Mouse (Mus musculus) urinary bladder, postnatal 36 days (tissue): ENCODE data around the gene Pstk.
A peak's percentile ranks its signal among the peaks of the same experiment; 100 is the strongest.
"Not testable (repeated sequence)": the region's sequence is repeated elsewhere in the genome, so short reads cannot be mapped to it uniquely, and the experiment has no call there.

Experiments
- DNase-seq, 2 experiments: peaks; one replicate each; pipeline ENCODE4 v3.0.0; 2022; ENCODE audit warnings: low spot score in 2 of 2, mixed read lengths in 1 of 2

Gene Pstk

DNA sequence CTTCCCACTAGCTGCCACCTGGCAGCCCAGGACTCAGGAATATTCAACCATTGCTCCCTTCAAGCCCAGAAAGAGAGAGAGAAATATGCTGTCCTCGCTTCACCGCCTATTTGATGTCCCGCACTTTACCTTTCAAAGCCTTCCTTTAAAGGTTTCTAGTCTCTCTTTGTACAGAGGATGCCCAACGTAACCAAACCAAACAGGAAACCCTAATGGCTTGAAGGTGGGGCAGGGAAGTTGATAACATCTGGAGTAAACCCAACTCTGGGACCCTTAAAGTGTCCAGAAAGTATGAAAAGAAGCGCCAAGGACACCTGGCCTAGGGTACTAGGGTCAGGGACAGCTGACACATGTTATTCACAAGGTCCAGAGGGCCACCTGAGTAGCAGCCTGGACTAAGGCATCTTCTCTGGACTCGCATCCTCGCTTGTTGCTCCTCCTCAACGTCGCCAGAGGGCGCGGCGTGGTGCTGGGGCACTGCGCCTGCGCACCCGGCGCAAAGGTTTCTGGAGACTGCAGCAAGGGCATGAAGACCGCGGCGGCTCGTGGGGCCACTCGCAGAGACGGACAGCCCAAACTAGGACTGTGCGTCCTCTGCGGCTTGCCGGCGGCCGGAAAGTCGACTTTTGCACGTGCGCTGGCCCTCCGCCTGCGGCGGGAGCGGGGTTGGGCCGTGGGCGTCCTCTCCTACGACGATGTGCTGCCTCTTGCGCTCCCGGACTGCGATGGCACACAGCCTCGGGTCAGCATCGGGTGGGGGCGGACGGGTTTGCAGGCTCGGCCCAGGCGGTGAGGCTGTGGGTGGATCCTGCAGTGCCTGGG is at the start of gene Pstk:
Pstk (plus strand) TSS at position 494 of the 822 bp plus-strand sequence.
- peak; percentile 85 to 87 for DNase-seq

DNA sequence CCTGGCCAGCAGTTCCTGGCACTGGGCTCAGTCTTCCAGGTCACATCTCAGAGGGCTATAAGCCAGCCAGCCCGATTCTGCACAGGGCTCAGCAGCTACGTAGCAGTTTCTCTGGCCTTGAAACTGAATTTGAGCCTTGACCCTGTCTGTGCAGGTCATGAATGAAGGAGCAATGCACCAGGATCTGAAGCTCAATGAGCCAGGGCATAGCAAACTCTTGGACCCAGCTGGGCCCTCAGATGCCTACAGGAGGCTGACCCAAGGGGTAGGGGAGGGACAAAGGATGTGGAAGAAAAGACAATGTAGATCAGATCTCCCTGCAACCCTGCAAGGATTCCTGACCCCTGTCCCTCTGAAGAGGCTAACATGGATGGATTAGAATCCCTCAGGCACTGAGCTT is 48.7 kb upstream of the Pstk start, which contains the start of gene Cuzd1:
Cuzd1 (minus strand) TSS at position 101 of the 400 bp plus-strand sequence.
- no peak for DNase-seq

DNA sequence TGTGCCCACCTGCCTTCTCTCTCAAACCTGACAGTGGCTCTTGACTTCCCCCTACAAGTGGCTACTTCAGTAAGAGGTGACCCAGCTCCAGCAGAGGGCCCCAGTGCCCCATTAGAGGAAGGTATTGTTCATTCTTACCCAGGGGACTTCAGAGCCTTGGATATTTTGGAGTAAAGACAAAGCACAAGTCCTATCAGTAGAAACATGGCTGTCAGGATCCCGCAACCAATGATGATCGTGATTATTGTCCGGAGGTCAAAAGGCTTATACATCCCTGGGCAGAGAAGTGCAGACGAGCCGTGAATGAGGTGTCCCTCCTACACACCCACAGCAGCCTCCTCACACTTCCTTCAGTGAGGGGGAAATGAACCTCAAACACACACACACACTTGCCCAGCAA is 43.9 kb upstream of the Pstk start:
- DNase-seq, result no peak

DNA sequence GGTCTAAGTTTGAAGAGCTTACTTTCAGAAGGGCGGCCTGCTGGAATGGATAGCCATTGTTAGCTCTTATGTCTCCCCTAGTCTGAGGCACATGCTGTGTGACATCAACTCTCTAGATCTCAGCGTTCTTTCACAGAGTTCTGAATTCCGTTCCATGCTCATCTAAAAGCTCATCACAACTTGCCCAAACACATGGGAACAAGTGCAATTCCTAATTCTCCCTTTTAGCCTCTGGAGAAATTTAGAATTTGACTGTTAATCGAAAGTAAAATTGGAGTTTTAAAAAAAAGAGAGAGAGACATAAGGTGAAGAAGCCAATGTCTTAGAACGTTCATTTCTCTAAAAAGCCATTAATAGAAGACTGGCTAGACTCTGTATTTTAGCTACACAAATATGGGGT is 41.5 kb upstream of the Pstk start, which contains the start of gene Fam24b:
Fam24b (minus strand) TSS at position 101 of the 400 bp plus-strand sequence.
- DNase-seq, result no peak

DNA sequence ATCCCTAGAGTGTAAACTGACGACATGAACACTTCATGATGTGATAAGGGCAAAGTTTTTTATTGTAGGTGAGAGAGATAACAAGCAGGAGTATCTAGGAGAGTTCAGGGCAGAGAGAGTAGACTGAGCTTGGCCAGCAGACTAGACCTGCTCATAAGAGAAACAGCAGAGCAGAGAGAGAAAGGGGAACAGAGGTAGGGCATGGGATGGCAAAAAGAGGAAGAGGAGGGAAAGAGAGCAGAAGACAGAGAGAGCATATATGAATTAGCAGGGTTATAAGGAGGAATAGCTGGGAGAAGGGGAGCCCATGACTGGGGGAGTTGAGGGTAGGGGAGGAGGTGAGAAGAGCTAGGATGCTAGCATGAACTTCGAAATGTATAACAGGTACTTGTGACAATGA is 39.3 kb upstream of the Pstk start:
- no peak for DNase-seq

DNA sequence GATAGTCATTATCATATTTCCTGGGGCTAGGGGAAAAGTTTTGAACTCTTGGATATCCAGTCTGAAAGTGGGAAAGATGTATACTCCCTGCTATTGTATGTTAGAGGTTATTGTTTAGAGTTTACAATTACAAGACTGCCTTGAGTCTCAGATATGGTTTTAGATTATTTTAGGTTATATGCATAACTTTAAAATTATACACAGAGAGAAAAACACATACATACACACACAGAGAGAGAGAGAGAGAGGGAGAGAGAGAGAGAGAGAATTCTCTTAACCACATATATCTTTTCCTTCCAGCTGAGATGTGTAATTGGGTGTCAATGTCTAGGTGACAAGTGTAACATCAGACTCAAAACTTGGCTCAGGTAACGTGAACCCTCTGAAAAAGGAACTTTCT is 37.4 kb upstream of the Pstk start, which contains the start of gene Fam24a:
Fam24a (plus strand) TSS at position 301 of the 400 bp plus-strand sequence.
- no peak for DNase-seq

DNA sequence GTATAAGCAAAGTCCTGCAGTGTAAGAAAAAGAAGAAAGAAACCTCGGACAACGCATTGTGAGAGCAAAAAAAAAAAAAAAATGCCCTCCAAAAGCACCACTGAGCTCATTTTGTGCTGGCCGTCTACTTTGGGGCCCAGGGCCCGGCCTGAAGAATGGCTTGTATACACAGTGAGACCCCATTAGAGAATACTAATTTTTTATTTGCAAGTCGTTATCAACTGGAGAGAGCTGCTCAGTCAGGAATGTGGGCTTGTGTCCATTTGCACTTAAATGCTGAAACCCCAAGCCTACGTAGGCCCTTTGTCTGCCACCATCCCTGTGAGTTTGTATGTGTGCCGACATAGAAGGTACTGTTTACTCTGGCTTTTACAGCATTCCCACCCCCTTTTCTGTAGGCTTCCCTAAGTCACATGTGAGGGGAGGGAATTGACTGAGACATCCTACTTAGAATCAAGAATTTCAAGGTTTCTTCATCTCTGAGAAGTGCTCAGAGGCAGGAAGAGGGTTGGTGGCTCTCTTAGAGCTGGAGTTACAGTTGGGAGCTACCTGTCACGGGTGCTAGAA is 33.4 kb upstream of the Pstk start:
- no peak for DNase-seq

DNA sequence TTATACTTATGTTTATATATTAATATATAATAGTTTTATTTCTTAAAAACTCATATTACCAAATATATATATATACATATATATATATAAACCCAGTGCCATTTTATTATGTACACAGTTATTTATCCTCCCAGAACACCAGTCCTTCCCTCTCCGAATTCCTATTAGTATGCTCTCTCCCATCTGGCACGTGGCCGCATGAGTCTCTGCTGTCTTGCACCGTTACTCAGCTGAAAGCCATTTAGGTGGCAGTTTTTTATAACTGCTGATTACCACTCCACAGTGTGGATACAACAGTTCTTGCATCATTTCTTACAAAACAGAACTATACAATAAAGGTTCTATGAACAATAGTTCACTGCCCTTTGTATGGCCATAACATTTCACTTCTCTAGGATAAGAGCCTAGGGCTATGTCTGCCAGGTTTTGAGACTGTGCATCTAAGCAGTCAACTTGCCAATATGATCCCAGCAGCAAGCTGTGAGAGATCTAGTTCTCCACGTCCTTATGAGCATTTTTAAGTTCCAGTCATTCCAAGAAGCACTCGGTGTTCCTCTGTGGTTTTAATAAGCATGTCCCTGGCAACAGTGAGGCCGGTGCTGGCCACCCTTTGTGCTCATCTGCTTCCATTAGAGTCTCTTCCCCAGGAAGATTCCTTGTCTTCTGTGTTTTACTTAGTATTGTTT is 24.9 kb upstream of the Pstk start:
- DNase-seq, result no peak

DNA sequence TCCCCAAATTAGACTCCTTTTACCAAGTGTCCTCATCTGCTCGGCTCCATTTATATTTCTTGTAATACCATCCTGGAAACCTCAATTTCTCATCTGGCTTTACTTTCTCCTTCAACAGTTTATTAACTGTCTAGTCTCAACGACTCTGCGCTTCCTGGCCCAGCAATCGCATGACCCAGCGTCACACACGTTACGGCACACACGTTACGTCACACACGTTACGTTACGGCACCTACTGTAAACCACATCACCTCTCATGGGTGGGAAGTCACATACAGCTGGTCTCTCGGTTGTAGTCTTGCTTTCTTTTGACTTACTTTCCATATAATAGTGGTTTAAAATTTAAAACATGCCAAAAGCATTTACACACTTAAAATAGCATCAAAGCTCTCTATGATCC is 14.8 kb upstream of the Pstk start:
- no peak for DNase-seq

DNA sequence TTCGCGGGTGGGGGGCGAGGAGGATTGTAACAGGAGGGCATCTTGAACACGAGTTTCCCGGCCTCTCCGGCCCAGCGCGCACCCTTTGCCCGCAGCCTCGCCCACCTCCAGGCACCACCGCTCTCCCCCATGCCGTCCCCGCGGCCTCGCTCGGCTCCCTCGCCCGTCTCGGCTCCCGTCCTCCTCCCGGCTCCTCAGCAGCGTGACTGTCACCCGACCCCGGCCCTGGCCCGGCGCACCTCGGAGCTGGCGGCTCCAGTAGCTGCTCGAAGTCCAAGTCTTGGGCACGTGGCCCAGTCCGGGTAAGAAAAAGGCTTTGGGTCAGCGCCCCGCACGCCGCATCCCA is 8.7 kb upstream of the Pstk start:
- DNase-seq, result no peak

DNA sequence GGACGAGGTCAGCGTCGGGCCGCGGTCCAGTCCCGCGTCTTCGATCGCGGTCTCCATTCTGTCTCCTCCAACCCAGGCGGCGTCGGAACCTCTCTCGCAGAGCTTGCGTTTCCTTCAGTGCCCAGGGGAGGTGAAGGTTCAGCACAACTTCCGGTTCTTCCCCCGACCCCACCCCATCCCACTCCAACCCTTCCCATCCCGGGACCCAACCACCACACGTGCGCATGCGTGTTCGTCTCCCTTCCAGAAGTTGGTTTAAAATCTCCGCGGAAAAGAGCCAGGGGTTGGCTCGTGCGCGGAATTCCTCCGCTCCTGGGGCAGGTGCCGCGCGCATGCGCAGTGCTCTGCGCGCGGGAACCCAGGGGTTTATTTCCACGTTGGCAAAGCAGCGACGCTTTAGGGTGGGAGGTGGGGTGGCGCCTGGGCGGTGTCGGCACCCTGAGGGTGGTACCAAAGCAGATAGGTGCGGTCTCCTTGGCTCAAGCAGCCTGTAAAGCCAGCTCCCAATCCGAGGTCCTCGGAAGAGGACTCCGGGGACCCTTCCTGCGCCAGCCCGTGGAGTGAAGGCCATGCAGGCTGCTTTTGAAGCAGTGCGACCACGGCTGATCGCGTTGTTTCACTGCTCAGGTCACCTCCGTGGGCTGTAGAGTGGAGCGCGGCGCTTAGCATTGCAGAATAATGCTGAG is 8.2 kb upstream of the Pstk start, which contains the start of gene 2310057M21Rik:
2310057M21Rik (minus strand) TSS at position 145 of the 686 bp plus-strand sequence.
- DNase-seq, result peak; percentile 85 to 93

DNA sequence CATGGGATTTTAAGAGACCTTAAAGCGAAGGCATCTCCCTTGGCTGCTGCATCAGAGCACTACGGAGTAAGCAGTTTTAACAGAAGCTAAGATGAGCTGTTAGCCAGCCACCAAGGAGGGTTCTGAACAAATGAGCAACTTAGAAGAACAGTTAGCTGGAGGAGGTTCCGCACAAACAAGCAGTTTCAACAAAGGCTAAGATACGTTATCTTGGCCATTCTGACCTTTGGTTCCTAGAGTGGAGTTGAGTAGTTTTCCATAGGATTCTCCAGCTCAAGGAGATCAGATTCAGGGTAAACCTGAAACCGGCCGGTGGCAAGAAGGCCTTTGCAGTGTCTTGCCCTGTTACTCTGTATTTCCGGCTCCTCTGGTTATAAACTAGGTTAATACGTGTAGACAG is 6.8 kb upstream of the Pstk start:
- no peak for DNase-seq

DNA sequence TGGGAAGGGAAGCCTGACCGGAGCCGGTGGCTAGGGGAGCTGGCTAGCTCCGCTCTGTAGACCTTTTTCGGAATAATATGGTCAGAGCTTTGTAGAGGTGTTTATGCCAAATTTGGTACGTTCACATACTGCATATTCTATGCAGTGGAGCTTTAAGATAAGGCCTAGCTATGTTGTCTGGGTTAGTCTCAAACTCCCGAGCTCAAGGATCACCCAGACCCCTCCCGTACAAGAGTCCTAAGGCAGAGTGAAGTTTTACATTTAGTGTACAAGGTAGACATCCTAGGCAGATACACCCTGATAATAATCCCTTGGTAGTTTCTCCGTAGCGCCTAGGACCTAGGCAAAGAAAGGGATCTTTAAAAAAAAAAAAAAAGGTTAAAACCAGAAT is 524 bp downstream of the Pstk start:
- DNase-seq, result no peak

DNA sequence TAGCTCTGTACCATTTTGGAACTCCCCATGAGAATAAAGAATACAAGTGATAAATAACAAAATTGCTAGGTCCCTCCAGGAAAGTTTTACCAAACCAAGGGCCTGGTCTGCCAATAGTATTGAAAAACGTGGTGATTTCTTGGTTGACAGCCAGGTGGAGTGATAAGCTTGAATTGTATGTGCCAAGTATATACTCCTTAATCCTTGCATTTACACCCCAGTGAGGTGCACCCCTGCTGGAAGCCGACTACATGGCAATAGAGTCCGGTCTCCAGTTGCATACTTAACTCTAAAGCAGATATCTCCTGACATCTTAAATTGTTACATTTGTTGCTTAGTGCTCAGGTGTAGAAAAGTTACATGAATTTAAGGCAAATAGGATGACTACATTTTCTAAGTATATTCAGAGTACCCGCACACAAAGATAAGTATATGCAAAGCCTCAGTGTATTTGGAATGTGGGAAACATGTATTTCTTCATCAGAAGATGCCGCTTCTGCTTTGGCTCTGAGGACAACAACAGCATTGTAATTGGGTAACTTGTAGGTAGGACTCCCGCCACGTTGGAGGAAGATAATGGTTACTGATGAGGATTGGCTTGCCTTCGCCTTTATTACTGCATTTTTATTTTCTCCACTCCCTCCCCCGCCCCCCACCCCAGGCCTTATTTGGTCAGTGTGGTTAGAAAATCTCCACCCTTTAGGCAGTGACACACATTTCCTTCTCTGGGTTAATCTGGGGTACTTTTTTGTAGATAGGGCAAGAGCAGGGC is 1.1 kb downstream of the Pstk start:
- DNase-seq, result no peak

DNA sequence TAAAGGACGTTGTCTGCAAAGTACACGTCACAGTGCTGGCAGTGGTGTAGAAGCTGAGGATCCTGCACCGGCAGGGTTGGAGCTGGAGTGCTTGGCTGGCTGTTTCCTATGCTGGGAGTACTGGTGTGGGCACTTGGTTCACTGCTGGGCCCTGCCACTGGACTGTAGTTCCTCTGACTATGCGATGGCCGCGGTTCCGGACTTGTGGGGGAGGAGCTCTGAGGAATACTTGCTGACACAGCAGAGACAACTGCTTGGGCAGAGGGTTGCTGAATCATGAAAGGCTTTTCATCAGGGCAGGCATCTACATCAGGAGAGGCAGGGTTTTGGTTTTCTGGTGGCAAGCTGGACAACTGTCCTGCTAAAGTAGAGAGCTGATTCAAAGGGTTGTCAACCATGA is 20.8 kb downstream of the Pstk start:
- not testable (repeated sequence) for DNase-seq

DNA sequence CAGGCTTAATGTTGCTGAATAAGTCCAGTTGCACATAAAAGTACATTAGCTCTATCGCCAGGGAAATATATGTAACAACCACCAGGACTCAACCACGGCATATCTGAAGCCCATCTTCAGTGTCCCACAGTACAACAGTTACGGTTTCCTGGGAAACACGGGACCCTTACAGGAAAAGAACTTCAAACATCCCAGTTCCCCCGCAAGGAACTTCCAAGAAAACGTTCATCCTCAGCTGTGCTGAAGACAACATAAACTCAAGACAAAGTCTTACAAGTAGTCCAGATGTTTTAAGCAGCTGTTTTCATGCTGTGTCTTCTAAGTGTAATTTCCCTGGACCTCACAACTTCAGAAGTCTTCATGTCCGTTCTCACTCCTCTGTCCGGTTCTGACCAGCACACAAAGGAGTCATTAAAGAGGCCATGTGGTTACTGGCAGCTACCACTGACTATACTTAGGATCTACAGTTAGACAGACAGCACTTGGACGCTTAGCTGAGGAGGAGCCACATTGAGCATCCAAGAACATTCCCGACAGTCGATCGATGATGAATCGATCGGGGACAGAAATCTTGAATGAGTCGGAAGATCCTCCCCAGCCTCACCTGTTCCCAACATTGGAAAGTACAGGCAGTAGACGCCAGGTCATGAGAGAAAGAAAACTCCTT is 38.5 kb downstream of the Pstk start:
- no peak for DNase-seq

DNA sequence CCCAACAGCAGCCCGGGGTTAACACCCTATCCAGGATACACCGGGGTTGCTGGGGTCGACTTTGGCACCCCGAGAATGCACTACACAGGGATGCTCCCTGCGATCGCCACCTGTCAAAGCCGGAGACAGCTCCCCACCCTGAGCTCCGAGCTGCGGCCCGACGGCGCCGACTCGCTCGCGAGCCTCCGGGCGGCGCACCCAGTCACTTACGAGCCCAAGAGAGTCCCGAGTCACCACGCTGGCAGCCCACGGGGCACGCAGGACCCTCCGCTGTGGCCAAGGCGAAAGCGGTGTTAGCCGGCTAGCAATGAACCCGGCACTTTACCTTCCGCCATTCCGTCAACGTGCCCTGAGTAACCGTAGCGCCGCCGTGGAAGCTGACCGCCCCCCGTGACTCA is 39.0 kb downstream of the Pstk start:
- DNase-seq, result no peak

DNA sequence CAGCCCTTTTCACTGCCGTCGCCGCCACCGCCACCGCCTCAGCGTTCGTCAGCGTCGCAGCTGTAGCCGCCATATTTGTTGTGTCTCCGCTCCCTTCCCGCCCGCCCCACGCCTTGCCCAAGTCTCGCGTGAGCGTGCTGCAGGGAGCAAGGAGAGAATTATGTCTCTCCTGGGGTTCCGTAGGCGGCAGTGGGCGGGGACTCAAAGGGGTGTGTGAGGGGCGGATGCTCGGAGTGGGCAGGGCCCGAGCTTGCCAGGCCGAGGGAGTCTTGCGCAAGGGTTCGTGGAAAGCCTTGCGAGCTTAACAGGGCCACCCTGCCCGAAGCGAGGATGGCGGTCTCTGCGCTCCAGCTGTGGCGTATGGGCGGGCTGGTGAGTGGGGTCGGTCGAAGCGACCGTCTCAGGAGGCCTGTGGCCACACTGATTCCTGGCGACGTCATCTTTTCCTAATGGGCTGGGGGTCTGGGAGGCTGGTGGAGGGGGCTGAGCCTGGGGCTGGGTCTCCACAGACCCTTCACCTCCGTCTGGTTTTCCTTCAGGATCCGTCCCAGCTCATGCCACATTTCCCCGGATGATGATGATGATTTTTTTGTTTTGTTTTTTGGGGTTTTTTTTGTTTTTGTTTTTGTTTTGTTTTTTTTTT is 39.6 kb downstream of the Pstk start, which contains the start of the genes Ikzf5 and Acadsb:
Ikzf5 (minus strand) TSS at position 106 of the 643 bp plus-strand sequence.
Acadsb (plus strand) TSS at position 186 of the 643 bp plus-strand sequence.
- peak; percentile 100 for DNase-seq

DNA sequence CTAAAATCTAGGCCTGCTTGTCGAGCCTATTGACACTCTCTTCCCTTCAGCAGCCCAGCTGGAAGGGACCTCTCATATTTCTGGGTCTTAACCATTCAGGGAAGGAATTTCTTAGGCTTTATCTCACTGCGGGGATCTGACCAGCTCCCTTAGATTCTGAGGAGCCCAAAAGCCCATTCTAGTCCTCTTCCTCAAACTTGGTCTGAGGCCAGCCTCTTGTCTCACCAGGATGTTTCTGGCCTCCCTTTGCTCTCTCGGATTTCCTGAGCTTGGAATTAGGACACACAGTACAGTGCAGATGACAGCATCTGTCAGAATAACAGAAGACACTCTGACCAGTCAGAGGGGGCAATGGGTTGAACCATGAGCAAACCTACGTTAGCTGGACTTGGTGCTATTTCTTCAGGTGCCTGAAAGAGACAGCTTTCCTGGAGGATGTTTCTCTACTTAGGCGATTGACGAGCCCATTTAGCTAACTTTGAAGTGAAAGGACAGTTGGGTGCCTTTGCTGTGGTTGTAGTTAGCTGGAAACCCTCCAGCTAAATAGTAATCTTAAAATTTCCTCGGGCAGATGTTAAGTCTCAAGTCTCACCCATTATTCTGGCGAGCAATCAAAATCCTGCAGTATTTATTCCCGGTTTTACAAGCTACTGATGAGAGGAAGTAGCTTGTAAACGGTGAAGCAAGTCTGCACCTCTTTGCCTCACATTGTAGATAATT is 40.4 kb downstream of the Pstk start:
- peak; percentile 5 to 8 for DNase-seq
